Mouse (Mus musculus) urinary bladder, postnatal 10 days (tissue): ENCODE data around the gene Fbln1.
"Not testable (repeated sequence)": the region's sequence is repeated elsewhere in the genome, so short reads cannot be mapped to it uniquely, and the experiment has no call there.

Experiments
- DNase-seq: peaks from one replicate; pipeline ENCODE4 v3.0.0; 2022; ENCODE audit warnings: low spot score

Fbln1 gene

DNA sequence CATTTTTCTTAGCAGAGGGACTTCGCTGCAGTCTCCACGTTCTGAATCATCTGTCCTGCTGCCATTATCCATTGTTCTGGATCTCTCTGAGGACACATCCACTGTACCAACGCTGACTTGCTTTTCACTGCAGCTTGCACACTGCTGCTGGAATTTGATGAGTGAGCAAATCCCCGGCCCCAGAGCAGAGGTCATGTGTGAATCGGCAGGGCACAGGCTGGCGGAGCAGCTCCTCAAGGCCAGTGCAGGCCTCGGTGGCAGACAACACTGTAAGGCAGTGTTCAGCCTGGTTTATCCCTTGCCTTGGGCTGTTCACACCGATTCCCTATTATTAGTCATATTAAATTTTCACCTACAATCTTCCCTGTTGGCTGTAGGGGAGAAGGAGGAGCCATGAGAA is 89.8 kb downstream of the Fbln1 start:
- DNase-seq: no peak

DNA sequence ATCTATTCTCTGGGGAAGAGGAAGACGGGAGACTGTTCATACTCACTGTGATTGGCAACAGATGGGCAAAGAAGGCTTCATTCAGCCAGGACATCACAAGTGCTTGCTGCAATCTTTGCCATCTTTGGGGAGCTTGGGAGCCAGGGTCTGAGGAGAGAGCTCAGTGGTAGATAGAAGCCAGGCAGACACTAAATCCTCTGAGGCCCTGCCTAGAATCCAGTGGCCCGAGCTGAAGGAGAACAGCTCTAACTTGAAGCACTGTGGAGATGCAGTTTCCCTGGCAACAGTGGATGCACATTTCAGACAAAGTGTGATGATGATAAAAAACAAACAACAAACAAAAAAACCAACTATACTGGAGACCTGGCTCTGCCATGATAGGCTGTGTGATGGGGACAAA is 90.2 kb downstream of the Fbln1 start:
- DNase-seq: no peak

DNA sequence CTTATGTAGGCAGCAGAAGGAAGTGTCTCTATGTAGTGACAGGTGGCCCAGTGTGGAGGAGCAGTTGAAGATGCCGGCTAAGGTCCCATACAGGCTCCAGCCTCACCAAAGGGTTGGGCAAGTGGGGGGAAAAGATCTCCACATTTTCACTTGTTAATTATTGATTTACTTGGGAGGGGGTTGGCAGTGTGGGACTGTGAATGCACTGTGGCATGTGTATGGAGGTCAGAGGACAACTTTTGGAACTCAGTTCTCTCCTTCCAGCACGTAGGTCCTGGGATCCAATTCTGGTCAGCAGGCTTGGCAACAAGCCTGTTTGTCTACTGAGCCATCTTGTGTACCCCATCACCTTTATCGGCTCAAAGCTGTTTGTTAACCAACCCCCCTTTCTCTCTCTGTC is 90.8 kb downstream of the Fbln1 start:
- DNase-seq: no peak

DNA sequence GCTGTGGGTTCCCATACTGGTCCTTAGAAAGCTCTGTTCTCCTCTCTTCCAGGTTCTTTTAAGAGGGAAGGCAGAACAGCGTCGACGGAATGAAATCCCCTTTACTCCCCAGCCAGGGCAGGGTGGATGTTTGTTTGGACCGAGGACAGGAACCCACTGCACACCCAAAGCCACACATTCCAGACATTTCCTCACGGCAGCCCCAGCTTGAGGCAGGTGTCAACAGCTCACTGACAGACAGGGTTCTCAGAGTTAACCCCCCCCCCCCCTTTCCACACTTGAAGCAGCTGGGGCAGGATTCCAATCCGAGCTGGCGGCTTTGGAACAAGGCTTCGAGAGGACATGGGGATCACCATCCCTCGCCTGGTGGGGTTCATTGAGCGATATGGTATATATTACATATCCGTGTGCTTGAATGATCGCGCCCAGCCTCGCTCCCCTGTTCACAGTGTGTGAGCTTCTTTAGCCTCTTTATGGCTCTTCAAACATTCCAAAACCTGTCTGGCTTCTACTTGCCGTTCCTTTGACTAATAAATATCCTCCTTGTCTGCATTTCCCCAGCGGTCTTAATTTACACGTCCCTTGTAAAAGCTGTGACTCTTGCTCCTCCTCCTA is 92.5 kb downstream of the Fbln1 start:
- DNase-seq: no peak

DNA sequence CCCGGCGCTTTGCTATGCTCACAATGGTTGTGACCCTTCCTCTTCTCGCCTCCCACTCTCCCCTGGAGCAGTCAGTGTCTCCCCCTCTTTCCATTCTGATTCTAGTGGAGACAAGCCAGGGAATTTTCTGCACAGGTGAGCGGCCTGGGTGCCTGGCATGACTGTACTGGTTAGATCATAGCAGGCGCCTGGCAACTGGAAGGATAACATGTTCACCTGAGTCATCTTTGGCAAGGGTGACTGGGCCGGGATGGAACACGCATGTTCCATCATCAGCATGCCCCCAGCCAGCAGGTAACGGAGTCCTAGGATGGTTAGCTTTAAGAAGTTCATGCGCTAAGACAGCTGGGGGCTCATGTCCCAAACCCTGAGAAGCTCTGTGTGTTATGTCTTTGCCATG is 93.2 kb downstream of the Fbln1 start:
- DNase-seq: no peak

DNA sequence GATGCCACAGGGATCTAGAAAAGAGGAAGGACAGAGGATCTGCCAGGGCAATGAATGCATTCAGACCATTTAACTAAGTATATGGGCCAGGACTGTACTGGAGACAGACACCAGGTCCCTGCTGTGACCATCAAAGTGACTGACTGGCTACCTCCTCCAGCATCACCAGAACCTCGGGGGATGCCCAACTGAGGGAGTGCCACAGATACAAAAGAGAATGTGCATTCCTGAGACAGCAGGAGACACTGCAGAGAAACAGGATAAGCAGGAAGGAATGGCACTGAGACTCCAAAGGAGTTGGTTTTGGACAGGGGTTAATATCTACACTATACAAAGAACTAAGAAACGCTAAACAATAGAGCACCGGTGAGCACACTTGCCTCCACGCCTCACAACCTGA is 97.5 kb downstream of the Fbln1 start:
- DNase-seq: no peak

DNA sequence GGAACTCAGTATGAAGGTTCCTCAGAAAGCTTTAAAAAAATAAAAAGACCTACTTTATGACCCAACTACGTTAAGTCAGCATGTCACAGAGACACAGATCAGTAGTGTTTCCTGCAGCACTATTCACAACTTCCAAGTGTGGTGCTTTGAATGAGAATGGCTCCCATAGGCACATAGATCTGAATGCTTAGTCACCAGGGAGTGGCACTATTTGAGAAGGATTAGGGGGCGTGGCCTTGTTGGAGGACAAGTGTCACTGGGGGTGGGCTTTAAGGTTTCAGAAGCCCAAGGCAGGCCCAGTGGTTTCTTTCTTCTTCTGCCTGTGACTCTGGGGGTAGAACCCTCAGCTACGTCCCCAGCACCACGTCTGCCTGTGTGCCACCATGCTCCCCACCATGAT is 98.2 kb downstream of the Fbln1 start:
- DNase-seq: no peak

DNA sequence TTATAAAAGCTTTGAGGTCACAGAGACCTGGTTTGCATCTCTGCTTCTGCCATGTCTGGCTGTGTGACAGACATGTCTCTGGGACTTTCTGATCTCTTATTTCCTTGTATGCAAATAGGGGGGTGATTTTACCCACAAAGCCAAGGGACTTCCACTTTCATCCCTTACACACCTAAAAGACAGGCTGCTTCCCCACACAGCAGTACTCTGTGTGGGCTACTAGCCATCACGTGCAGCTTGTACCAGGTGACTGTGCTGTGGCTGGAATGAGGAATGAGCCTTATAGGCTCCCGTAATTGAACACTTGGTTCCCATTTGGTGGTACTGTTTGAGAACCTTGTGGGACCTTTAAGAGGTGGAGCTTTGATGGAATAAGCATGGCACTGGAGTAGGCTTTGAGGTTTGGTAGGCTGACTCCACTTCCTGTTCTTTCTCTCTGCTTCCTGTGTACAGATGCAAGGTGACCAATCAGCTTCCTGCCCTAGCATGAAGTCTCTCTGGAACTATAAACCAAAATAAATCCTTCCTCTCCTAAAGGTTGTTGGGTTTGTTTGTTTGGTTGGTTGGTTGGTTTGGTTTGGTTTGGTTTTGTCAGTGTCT is 101.4 kb downstream of the Fbln1 start:
- DNase-seq: no peak

DNA sequence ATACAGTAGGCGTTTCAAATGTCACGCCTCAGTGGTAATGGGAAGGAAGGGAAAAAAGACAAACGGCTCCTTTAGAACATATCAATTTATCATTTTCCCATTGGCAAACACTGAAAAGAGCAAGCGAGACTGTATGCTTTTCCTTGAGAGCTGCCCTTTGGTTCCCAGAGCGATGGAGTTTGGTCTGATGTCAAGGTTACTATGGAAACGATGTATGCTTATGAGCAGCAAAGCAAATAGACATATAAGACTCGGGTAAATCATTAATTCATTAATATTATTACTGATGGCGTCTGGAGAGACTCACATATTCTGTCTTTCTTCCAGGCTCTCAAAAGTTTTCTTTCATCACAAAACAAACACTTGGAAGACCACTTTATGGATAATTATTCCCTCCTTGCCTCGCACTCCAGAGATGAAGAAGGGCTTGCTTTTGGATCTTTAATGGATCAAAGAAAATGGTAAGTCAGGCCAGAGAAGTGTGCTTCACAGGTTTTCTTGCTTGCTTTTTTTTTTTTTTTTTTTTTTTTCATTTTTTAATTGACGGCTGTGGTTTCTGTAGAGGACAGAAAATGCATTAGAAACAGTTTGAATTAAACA is 105.4 kb downstream of the Fbln1 start:
- no peak for DNase-seq

DNA sequence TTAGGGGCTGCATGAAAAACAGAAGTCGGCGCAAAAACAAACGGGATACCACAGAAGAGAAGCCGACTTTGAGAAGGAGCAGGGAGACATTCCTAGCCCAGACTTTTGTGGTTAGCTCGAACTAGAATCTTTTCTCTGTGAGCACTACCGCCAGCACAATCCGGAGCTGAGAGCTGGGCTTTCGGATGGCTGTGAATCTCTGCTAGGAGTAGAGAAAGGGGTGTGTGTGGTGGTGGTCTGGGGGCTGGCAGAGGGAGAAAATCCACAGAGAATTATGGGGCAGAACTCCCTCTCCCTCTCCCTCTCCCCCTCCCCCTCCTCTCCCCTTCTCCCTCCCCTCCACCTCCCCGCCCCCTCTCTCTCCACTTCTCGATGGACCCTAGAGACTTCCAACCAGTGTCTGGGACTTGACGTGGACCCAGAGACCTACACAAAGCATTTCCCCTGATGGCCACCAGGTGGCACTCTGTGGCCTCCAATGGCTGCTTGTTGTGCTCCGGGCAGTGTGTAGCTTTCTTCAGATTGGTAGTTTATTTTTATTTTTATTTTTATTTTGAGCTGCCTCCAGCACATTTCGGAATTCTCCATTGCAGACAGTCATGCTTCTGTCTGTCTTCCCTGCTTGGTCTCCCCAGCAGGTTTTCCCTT is 109.8 kb downstream of the Fbln1 start:
- peak; percentile 36 for DNase-seq

DNA sequence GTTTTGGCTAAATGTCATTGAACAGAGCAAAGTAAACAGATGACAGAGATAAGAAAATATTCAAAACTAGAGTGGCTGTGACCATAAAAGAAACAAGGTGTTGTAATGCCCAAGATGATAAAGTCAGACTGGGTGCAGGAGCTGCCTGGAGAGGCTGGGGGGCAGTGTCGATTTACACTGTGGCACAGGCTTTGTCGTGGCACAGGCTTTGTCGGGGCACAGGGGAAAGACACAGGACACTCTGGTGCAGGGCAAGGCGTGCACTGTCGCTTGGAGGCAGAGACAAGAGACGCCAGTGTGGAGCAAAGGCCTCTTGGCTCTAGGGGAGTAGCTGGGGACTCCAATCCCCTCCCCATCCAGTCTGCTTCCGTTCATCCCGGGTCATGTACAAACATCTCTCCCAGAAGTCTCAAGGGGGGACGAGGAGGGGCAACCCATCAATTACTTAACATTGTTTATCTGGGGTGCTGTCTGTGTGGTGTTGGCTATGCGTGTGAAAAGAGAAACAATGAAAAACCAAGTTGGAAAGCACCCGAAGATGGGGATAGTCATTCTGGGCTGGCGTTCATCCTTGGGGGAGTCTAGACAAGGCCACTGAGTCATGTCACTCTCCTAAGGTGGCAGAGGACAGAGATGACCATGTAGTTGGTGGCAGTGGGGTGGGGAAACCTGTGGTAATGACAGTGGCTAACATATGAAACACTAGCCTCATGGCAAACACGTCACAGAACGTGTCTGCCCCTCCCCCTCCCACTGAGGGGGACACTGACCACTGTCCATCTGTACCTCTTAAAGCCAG is 110.8 kb downstream of the Fbln1 start:
- no peak for DNase-seq

DNA sequence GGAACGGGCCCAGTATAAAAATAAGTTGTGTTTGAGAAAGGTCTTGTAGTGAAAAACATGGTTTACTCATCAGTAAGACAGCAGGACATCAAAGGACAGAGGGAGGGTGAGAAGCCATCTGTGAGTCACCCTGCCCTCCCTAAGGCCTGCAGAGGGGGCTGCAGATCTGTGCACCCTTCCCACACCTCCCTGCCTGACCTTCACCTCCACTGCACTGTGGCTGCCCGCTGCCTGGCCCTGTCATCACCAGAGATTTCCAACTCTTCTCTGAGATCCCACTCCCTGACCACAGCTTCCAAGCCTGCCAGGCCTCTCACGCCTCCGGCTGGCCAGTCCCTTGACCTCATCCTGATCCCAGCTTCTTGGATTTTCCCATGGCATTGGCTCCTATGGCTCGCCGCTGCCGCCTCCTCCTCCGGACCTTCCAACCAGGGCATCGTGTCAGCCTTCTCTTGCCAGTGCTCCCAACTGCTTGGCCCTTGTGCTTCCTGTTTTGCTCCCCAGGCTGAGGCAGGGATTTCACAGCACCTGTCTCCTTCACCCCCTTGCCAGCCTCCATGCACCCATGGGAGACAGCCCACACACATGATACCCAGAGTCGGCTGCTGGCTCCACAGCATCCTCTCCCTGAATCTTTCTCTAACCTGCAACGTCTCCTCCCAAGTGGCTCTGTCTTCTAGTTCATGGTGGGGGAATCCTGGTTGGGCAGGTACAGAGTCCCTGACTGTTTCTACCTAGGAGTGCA is 114.3 kb downstream of the Fbln1 start:
- no peak for DNase-seq

DNA sequence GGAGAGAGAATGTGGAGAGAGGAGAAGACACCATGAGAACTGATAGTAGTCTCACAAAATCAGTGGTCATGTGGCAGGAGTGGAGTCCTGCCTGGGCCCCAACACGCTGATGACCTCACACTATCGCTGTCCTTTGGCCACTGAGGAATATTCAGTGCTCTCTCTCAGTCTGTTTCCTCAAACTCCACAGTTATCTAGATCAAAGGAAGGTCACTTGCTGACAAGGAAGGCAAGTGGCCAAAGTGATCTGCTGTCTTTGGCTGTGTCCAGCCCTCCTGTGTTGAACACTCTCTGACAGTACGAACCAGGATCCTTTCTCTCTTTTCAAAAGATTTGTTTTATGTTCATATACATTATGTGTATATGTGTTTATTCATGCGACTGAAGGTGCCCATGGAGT is 117.5 kb downstream of the Fbln1 start:
- no peak for DNase-seq

DNA sequence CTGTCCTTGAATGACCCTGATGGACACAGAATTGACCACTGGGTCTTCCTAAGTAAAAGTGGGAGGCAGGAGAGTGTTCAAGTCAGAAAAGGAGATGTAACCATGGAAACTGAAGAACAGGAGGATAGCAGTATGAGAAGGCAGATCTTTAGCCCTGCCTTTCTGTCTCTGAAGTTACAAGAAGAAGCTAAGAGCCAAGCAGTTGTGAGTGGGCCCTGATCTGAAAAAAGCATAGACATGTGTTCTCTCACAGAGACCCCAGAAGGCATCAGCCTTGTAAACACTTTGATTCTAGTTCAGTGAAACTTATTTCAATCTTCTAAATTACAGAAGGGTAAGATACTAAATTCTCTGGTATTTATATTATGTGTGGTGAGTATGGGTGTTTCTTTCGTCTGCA is 118.7 kb downstream of the Fbln1 start:
- DNase-seq: no peak

DNA sequence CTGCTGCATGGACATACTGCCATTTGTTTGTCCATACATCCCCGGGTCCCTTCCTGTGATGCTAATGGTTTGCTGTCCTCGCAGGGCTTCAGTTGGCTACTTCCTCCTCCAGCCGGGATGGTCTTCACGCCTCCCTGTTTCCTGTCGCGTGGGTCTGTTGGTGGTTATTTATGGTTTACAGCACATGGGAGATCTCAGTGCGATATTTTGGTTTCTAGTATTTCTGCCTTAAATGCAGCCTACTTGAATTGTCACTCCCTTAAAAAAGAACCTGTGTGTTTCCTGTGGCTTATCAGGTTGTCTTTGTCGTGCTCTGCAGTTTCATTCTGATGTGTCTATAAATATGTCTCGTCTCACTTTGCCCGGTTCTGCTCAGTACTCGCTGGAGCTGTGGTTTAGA is 122.1 kb downstream of the Fbln1 start:
- no peak for DNase-seq

DNA sequence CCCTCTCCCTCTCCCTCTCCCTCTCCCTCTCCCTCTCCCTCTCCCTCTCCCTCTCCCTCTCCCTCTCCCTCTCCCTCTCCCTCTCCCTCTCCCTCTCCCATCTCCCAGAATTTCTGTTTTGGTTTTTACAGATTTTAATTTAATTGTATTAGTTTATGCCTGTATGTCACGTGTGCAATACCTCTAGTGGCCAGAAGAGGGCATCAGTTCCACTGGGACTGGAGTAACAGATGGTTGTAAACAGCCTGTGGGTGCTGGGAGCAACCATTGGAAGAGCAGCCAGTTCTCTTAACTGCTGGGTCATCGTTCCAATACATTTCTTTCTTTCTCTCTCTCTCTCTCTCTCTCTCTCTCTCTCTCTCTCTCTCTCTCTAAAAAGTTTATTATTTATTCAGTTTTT is 122.7 kb downstream of the Fbln1 start:
- not testable (repeated sequence) for DNase-seq

DNA sequence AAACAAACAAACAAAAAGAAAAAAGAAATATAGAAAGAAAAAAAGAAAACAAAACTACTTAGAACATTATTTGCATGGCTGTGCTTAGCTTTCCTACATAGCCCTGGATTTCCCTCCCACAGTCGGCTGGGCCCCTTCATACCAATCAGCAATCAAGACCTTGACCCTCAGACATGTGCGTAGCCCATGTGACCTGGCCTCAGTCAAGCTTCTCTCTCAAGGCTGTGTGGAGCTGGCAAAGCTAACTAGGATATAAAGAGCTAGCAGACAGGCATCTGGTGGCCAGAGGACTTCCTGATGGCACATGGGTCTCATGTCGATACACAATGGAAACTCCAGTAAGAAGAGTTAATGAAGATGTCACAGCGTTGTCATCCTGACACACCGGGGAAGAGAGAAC is 123.3 kb downstream of the Fbln1 start:
- no peak for DNase-seq

DNA sequence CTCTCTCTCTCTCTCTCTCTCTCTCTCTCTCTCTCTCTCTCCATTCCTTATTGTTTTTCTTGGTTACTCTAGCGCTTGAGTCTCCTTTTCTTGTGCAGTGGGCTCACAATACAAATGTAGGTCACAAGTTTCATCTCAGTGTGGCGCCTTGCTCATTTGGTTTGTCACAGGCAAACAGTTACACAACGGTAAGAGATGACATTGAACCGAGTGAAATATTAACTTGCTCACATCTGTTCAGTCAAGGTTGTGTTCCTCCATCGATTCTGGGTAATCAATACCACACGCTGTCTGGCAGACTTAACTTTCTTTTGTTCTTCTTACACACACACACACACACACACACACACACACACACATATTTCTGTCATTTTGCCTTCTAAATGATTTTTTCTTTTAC is 124.3 kb downstream of the Fbln1 start:
- DNase-seq: no peak

DNA sequence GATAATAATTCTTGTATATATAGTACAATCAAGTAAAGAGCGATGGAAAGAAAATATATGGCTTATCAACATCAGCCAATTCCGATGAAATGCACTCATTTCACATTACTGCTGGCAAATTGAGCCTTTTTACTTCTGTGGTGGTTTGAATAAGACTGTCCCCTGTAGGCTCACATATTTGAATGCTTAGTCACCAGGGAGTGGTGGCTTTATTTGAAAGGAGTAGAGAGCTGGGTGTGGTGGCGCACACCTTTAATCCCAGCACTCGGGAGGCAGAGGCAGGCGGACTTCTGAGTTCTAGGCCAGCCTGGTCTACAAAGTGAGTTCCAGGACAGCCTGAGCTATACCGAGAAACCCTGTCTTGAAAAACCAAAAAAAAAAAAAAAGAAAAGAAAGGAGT is 127.8 kb downstream of the Fbln1 start:
- DNase-seq: not testable (repeated sequence)

DNA sequence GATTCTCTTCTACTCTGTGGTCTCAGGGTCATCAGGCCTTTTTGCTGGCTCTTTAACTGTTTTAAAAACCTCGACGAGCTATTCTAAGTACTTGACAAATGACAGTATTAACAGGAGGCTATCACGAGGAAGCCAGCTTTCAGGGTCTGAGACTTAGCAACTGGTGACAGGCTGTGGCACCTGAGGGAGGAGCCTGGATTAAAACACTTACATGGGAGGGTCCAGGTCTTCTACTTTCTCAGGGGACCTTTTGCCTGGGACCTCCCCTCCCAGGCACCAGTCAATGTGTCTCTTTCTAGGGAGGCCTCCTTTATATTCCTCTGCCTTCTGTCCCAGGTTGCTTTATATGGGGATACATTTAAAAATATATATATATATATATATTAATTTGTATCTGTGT is 128.5 kb downstream of the Fbln1 start:
- DNase-seq: no peak

DNA sequence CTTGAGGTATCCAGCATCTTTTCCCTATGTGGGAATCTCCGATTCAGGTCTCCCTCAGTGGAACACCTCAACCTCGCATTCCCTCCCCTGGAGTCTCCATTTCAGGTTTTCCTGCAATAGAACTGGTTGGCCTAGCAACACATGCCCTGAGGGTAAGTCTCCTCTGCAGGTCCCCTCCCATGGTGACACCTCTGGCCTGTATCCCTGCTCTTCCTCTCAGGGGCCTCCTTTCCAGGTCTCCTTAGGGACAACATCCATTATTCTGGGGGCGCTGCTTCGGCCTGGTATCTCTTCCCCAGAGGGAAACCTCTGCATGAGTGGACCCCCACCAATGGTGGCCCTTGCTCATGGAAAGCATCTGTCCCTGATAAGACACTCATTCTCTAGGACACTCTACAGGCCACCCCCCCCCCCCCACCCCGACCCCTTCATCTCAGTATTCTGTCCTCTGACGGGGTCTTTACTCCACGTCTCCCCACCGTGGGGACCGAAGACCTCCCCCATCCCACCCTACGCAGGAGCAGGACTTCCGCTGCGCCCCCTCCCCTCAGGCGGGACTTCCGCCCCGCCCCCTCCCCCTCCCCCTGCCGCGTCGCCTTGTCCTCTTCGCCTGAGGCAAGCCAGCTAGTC is 130.0 kb downstream of the Fbln1 start, which contains the start of gene Atxn10:
Gene Atxn10, plus strand, starts transcription at position 575 of the 630 bp plus-strand sequence.
- no peak for DNase-seq
